Mouse (Mus musculus) mouse trophoblast stem cell (cell line): ENCODE data around the gene Il23r.

Source experiments
- in situ Hi-C, 2 experiments: fragments of 300-500 bp; cut with MseI, MboI; formaldehyde crosslinking; loops; 2 replicates in 1 of 2; 3 replicates in 1 of 2; pipeline ENCODE4 v1.15.1; 2025

Il23r gene

DNA sequence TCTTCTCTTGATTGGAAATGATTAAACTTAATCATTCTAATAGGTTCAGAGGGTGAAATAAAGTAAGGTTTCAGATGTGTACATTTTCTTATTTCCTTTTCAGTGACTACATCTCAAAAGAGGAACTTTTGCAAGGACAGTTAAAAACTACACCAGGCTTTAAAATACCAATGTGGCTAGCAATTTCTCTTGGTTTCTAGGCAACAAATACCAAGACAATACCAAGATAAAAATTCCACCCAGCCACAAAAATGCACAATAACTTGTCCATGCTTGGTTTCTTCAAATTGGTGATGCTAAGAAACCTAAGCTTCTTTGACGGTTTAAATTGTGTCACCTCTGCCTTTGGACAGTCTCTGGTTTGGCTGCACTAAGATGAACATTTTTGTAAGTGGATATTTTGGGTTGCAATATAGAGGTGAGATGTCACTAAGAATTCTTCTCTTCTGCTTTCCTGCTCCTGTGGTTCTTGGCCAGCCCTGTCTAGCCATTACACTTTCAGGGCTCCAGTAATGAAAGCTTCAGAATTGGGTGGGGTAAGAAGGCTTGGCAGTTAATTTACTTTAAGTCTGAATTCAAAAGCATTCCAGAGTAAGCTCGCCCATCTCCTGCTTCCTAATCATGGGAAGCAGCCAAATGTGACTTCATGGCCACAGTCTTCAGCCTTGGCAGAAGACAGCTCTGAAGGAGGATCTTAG lies 56.8 kb downstream of the Il23r start:
- in situ Hi-C loops: loop anchor here (25.0 kb wide), 1 partner anchor 248 kb away; no protein-coding TSS in a partner anchor

DNA sequence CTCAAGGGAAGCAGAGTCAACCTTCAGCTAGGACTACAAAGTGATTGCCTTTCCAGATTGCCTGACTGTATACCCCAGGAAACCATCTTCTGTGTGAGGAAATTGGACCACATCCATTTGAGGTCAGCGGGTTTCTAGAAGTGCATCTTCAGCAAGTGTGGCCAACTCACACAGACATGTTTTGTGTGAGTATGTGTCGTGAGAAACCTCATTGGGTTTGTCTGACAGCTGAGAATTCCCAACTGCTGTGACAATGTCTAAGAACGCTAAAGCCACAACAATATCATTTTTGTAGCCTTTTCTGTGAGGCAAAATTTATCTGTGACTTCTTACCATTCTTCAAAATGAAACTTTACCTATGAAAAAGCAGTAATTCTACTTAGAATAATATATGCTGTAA lies 59.8 kb downstream of the Il23r start:
- in situ Hi-C loops: loop anchor here (25.0 kb wide), 1 partner anchor 245 kb away; no protein-coding TSS in a partner anchor

DNA sequence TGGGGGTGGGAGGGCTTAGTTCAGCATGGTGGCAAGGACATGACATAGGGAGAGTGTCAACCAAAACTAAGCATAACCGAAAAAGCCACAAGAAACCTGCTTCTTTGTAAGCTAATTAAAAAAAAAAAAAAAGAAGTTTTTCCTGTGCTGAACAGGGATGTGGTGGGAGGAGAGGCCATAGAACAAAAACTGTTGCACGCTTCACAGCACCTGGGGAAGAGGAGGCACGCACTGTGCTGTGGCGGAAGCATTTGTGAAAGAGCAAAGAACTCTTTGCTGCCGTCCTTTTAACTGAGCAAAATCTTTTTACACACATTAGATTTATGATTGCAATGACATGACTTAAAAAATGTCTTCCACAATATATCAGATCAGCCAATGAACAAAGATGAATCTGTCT lies 69.9 kb downstream of the Il23r start:
- in situ Hi-C loops: no loop called here

DNA sequence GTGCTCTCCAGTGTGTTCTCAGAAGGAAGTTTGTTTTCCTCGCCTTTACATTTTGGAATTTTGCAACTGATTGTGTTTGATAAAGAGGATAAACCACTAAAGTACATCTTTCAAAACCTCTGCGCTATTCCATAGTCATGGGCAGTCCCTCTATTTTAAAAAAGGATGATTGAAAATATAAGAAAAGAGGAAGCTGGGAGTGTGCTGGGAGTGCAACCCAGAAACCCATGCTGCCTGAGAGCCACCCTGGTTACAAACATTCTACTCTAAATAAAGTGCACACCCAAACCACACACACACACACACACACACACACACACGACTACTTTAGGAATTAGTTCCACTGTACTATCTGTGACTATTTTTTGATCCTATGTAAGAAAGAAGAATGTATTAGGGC lies 75.1 kb downstream of the Il23r start:
- in situ Hi-C loops: no loop called here

DNA sequence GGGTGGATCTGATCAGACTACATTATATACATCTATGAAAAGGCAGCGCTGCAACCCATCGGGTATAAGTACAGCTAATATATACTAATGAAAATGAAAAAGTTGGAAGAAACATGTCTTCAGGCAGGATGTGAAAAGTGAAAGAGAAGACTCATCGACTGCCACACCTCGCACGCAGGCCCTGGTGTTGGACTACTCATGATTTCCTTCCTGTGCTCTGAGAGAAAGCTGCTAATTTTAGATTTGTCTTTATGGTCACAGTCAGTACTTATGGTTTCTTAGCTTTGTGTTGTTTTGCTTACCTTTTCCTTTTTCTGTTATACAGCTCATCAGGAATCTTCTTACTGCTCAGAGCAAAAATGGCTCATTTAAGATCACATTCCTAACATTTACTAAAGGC lies 76.4 kb downstream of the Il23r start:
- in situ Hi-C loops: no loop called here

DNA sequence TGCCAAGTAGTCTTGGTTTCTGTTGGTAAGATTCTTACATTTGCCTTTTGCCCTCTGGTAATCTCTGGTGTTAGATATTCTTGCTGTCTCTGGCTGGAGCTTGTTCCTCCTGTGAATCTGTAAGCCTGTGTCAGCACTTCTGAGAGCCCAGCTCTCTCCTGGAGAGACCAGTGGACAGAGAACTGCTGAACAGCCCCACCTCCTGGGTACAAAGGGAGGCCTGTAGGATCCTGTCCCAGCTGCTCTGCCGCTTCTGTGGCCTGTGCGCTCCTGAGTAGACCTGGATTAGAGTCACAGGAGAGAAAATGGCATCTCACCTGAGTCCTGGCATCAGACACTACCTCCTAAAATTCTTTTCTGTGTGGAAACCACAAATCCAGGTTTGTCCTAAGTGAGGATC lies 78.3 kb downstream of the Il23r start:
- in situ Hi-C loops: no loop called here

DNA sequence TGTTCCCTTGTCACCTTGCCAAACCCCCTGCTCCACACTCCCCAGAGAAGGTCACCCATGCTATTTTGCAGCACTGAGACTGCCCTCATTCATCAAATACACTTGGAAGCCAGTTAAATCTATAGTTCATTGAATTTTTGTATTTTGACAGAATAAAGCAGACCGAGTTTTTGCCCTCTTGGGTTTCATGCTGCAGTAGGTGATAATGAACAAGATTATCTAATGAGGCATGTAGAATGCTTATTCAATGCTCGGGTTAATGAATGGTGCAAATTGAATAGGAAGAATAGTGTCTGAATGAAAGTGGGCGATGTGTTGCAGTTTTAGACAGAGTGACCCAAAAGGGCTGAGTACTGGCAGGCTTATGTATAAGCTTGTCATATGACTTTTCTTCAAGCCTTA lies 86.4 kb downstream of the Il23r start:
- in situ Hi-C loops: no loop called here

DNA sequence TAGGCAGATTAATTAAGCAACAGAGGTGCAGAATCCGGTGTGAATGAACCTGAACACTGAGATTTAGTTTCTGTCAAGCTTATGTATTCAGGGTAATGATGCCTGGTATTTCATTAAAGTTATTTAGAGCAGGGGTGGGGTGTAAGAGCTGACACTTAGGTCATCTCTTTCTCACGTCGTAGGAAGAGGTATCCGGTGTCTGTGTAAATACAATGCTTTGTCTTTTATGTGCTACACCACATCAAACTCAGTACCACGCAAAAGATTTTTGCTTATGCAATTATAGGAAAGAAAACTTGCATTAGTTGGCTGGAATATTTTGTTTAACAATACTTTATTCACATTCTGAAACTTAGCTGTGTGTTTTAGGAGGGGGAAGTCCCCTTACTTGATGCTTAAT lies 92.1 kb downstream of the Il23r start:
- in situ Hi-C loops: no loop called here

DNA sequence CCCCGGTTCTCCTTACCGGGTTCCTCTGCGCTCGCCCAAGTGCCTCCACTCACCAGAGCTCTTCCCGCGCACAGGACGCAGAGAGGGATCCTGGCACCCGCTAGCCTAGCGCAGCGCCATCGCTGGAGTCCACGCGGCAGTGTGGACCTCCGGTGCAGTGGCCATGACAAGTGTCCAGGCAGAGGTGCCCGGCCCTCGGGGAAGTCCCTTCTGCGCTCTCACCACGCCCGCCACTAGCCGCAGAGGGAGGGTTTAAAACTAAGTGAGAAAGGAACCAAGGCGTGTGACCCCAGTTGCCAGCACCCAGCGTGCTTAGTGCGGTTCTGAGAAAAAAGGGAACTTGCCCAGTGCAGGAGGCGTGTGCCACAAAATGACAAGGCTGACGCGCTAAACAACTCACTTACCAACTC lies 115.7 kb downstream of the Il23r start, which contains the start of gene Il12rb2:
Gene Il12rb2 (minus strand): TSS at position 207 of the 410 bp plus-strand sequence.
- in situ Hi-C loops: no loop called here
